In the genomic region with DNA sequence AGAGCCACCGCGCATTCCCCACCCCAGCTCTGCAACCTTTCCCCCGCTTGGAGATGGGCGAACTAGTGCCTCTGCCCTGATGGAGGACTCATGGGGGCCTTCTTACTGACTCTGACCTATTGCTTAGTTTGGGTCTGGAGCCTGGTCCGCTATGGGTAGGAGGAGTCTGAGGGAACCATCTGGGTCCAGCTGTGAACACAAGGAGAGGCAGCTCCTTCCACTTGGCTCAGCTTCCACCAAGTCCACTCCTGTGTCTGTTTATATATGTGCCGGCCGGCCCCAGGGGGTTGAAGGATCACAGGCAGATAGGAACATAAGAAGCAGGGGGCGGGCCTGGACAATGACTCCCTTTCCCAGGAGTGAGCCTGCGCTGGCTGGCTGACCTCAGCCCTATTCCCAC, we compare ENCODE assay signal across 13 mouse cellular contexts. TPM values are rescaled to one million over a fixed set of nuclear protein-coding genes. Genes with fewer than 3 reads are reported as not detected.
DNase-seq lines count a peak whose midpoint lies in the region; ATAC-seq and TF ChIP-seq lines count a peak whose summit lies in the region.
"Had no signal": no experiment of that assay in that cellular context is flagged by ENCODE, and none has a peak within 500 bp of the region (broad histone marks: within the 10 kb centered on the region; RNA-seq: fewer than 3 reads in every experiment).

No protein-coding gene starts in this region.

- H3K27ac ChIP-seq in hindbrain, embryonic 10.5 days: 0 out of 2 replicates have a peak overlapping the region, but pooled peaks have one; percentile 3
- H3K27ac ChIP-seq in hindbrain, embryonic 16.5 days (ENCODE audit: low read depth, low read length): no peak overlapping the region
- H3K27ac ChIP-seq in stomach, embryonic 16.5 days (ENCODE audit: low read length): peak overlapping the region; percentile 75
- H3K27ac ChIP-seq in left cerebral cortex, adult 2 months: no peak overlapping the region
- H3K27ac ChIP-seq: midbrain, embryonic 15.5 days had no signal

- H3K36me3 ChIP-seq in hindbrain, embryonic 10.5 days: no peaks in the 10 kb centered on the region
- no peaks in the 10 kb centered on the region for H3K36me3 ChIP-seq in hindbrain, embryonic 16.5 days (ENCODE audit: control insufficient read depth, insufficient read depth, low read length)
- no peaks in the 10 kb centered on the region for H3K36me3 ChIP-seq in stomach, embryonic 16.5 days (ENCODE audit: control insufficient read depth, insufficient read depth, low read length)
- H3K36me3 ChIP-seq: midbrain, embryonic 15.5 days had no signal

- intact Hi-C loops in left cerebral cortex, adult 2 months (cut with DNase I): no loop called here

- no peak for ATAC-seq in hindbrain, embryonic 16.5 days
- peak; percentile 85 for ATAC-seq in stomach, embryonic 16.5 days (ENCODE audit: insufficient read depth, low FRiP score)
- ATAC-seq in erythroid progenitor cell, adult 5-6 weeks (replicated peaks; ENCODE audit: low FRiP score, poor library complexity, severe bottlenecking): no peak
- ATAC-seq: midbrain, embryonic 15.5 days had no signal

- H3K27me3 ChIP-seq in hindbrain, embryonic 10.5 days (ENCODE audit: insufficient read depth, poor library complexity, severe bottlenecking): peaks cover 4% of the 10 kb centered on the region; the same call in 1 of the 2 replicates
- no peaks in the 10 kb centered on the region for H3K27me3 ChIP-seq in hindbrain, embryonic 16.5 days (replicated peaks; ENCODE audit: control insufficient read depth, insufficient read depth, low read length)
- no peaks in the 10 kb centered on the region for H3K27me3 ChIP-seq in stomach, embryonic 16.5 days (ENCODE audit: control insufficient read depth, insufficient read depth, low read length)
- H3K27me3 ChIP-seq: midbrain, embryonic 15.5 days had no signal

- H3K4me1 ChIP-seq in hindbrain, embryonic 10.5 days (replicated peaks): peaks cover 16% of the 10 kb centered on the region; the same call in 1 of the 2 replicates
- H3K4me1 ChIP-seq in hindbrain, embryonic 16.5 days (ENCODE audit: control insufficient read depth, insufficient read depth, low read depth, low read length): no peaks in the 10 kb centered on the region
- peaks cover 20% of the 10 kb centered on the region for H3K4me1 ChIP-seq in stomach, embryonic 16.5 days (ENCODE audit: control insufficient read depth, insufficient read depth, low read length)
- H3K4me1 ChIP-seq: midbrain, embryonic 15.5 days had no signal

- no peak for DNase-seq in hindbrain, embryonic 10.5 days (ENCODE audit: low spot score)
- peak; percentile 16 for DNase-seq in ovary, adult 18-20 months (ENCODE audit: low spot score)
- DNase-seq in ovary, postnatal 36 days (ENCODE audit: low spot score): no peak
- DNase-seq in kidney, postnatal 14 days: peak; percentile 56
- no peak for DNase-seq in left cerebral cortex, adult 2 months (ENCODE audit: extremely low spot score in 1 of 2, low spot score in 2 of 2)
- DNase-seq: adrenal gland, adult 8-10 months; B cell, adult 2 months; cerebellum, postnatal 10 days; gastrocnemius, postnatal 14 days had no signal

- H3K9ac ChIP-seq in hindbrain, embryonic 16.5 days (ENCODE audit: low read depth, low read length): no peak overlapping the region
- no peak overlapping the region for H3K9ac ChIP-seq in stomach, embryonic 16.5 days (ENCODE audit: low read length)
- H3K9ac ChIP-seq: midbrain, embryonic 15.5 days had no signal

- H3K9me3 ChIP-seq in hindbrain, embryonic 10.5 days: no peaks in the 10 kb centered on the region
- no peaks in the 10 kb centered on the region for H3K9me3 ChIP-seq in hindbrain, embryonic 16.5 days (ENCODE audit: control insufficient read depth, low read length)
- H3K9me3 ChIP-seq in stomach, embryonic 16.5 days (replicated peaks; ENCODE audit: control insufficient read depth, low read length): no peaks in the 10 kb centered on the region
- H3K9me3 ChIP-seq: midbrain, embryonic 15.5 days had no signal

- no peak overlapping the region for H3K4me3 ChIP-seq in hindbrain, embryonic 10.5 days
- no peak overlapping the region for H3K4me3 ChIP-seq in hindbrain, embryonic 16.5 days (ENCODE audit: low read length)
- H3K4me3 ChIP-seq in stomach, embryonic 16.5 days (replicated peaks; ENCODE audit: low read length): no peak overlapping the region
- H3K4me3 ChIP-seq in left cerebral cortex, adult 2 months: no peak overlapping the region
- H3K4me3 ChIP-seq: midbrain, embryonic 15.5 days had no signal

- H3K4me2 ChIP-seq in hindbrain, embryonic 16.5 days (ENCODE audit: low read length): no peak overlapping the region
- H3K4me2 ChIP-seq in stomach, embryonic 16.5 days (ENCODE audit: low read depth, low read length): no peak overlapping the region
- H3K4me2 ChIP-seq: midbrain, embryonic 15.5 days had no signal

- 62% methylated on average over 9 of the region's 9 CpGs for WGBS in hindbrain, embryonic 10.5 days
- 61% methylated on average over 9 of the region's 9 CpGs for WGBS in hindbrain, embryonic 16.5 days
- 27% methylated on average over 9 of the region's 9 CpGs for WGBS in stomach, embryonic 16.5 days

- TF ChIP-seq CTCF in left cerebral cortex, adult 2 months (IDR thresholded peaks at IDR 0.05): no peak

RNA-seq across cellular contexts. Expression of a gene that starts 6.9 kb away (rescaled TPM):
- polyA plus RNA-seq in hindbrain, embryonic 10.5 days (2016; fragmentation: Nextera tagmentation; extraction: Ambion mirVana): 0.83 and 1.8 TPM in 2 replicates
- 0.31 and 0.45 TPM in 2 replicates for polyA plus RNA-seq in hindbrain, embryonic 16.5 days (2015; fragmentation: Nextera tagmentation; extraction: Ambion mirVana)
- polyA plus RNA-seq in stomach, embryonic 16.5 days (2015; fragmentation: Nextera tagmentation; extraction: Ambion mirVana): 25.4 and 30.6 TPM in 2 replicates
- total RNA-seq in erythroid progenitor cell, adult 5-6 weeks (2015; ENCODE audit: low replicate concordance): 1.1 and 3.4 TPM in 2 replicates
- total RNA-seq in erythroid progenitor cell, adult 5-6 weeks (2017; ENCODE audit: low replicate concordance): 0.45 and 0.51 TPM in 2 replicates
- total RNA-seq in left cerebral cortex, adult 2 months (2021): under 1 TPM; 0.20 to 0.40 TPM

RNA-seq across cellular contexts. Expression of a gene that starts 26.8 kb away (rescaled TPM):
- 5.8 and 6.6 TPM in 2 replicates for polyA plus RNA-seq in hindbrain, embryonic 10.5 days (2016; fragmentation: Nextera tagmentation; extraction: Ambion mirVana)
- 35.8 TPM in 2 replicates for polyA plus RNA-seq in hindbrain, embryonic 16.5 days (2015; fragmentation: Nextera tagmentation; extraction: Ambion mirVana)
- 13.9 and 15.5 TPM in 2 replicates for polyA plus RNA-seq in stomach, embryonic 16.5 days (2015; fragmentation: Nextera tagmentation; extraction: Ambion mirVana)
- total RNA-seq in erythroid progenitor cell, adult 5-6 weeks (2015; ENCODE audit: low replicate concordance): not detected in 2 replicates
- 0.26 and 0.76 TPM in 2 replicates for total RNA-seq in erythroid progenitor cell, adult 5-6 weeks (2017; ENCODE audit: low replicate concordance)
- total RNA-seq in left cerebral cortex, adult 2 months (2021): 100 to 1,000 TPM; 118 to 126 TPM

RNA-seq across cellular contexts. Expression of a gene that starts 31.0 kb away (rescaled TPM):
- 1.4 and 1.6 TPM in 2 replicates for polyA plus RNA-seq in hindbrain, embryonic 10.5 days (2016; fragmentation: Nextera tagmentation; extraction: Ambion mirVana)
- 1.8 and 2.3 TPM in 2 replicates for polyA plus RNA-seq in hindbrain, embryonic 16.5 days (2015; fragmentation: Nextera tagmentation; extraction: Ambion mirVana)
- 23.9 and 28.9 TPM in 2 replicates for polyA plus RNA-seq in stomach, embryonic 16.5 days (2015; fragmentation: Nextera tagmentation; extraction: Ambion mirVana)
- 19.8 and 20.5 TPM in 2 replicates for total RNA-seq in erythroid progenitor cell, adult 5-6 weeks (2015; ENCODE audit: low replicate concordance)
- 11.1 and 15.1 TPM in 2 replicates for total RNA-seq in erythroid progenitor cell, adult 5-6 weeks (2017; ENCODE audit: low replicate concordance)
- 1 to 10 TPM; 6.9 to 7.0 TPM for total RNA-seq in left cerebral cortex, adult 2 months (2021)

RNA-seq across cellular contexts. Expression of a gene that starts 55.6 kb away (rescaled TPM):
- 10.5 and 12.4 TPM in 2 replicates for polyA plus RNA-seq in hindbrain, embryonic 10.5 days (2016; fragmentation: Nextera tagmentation; extraction: Ambion mirVana)
- 8.3 and 9.2 TPM in 2 replicates for polyA plus RNA-seq in hindbrain, embryonic 16.5 days (2015; fragmentation: Nextera tagmentation; extraction: Ambion mirVana)
- polyA plus RNA-seq in stomach, embryonic 16.5 days (2015; fragmentation: Nextera tagmentation; extraction: Ambion mirVana): 10.8 and 11.1 TPM in 2 replicates
- total RNA-seq in erythroid progenitor cell, adult 5-6 weeks (2015; ENCODE audit: low replicate concordance): 10.9 and 11.9 TPM in 2 replicates
- total RNA-seq in erythroid progenitor cell, adult 5-6 weeks (2017; ENCODE audit: low replicate concordance): 17.4 and 18.9 TPM in 2 replicates
- 10 to 100 TPM; 10.3 to 10.7 TPM for total RNA-seq in left cerebral cortex, adult 2 months (2021)

Comparison
In these comparisons a context has a peak if more than half of its experiments do, and no peak if none do; other contexts are left out.
1. DNase-seq: peak in ovary, adult 18-20 months (single experiment) and kidney, postnatal 14 days (single experiment); none in hindbrain, embryonic 10.5 days (single experiment), ovary, postnatal 36 days (single experiment) and left cerebral cortex, adult 2 months (0 of 2).
2. H3K27ac ChIP-seq: peak in hindbrain, embryonic 10.5 days (single experiment) and stomach, embryonic 16.5 days (single experiment); none in hindbrain, embryonic 16.5 days (single experiment) and left cerebral cortex, adult 2 months (single experiment).